Mouse (Mus musculus) limb, embryonic 10.5 days (tissue): ENCODE measurements around the gene Mycs. TPM values are rescaled to one million over a fixed set of nuclear protein-coding genes. Genes with fewer than 3 reads are reported as not detected.

Experiments used
- DNase-seq: peaks from one replicate; pipeline ENCODE4 v3.0.0-alpha.2; 2017; ENCODE audit warnings: low spot score
- H3K27ac ChIP-seq: fragments of 300-500 bp; sonication (generic); 2 replicates; pipeline ENCODE4 v1.5.1; 2016; ENCODE audit warnings: mild to moderate bottlenecking
- H3K27me3 ChIP-seq: fragments of 300-500 bp; sonication (generic); 2 replicates; pipeline ENCODE4 v1.6.1; 2016; ENCODE audit warnings: low read depth, mild to moderate bottlenecking; ENCODE audit not compliant: poor library complexity, severe bottlenecking
- H3K36me3 ChIP-seq: fragments of 300-500 bp; sonication (generic); 2 replicates; pipeline ENCODE4 v1.6.1; 2016; ENCODE audit warnings: mild to moderate bottlenecking, moderate library complexity
- H3K4me1 ChIP-seq: fragments of 300-500 bp; sonication (generic); 2 replicates; pipeline ENCODE4 v1.6.1; 2016
- H3K4me3 ChIP-seq: fragments of 300-500 bp; sonication (generic); 2 replicates; pipeline ENCODE4 v1.5.1; 2016; ENCODE audit warnings: mild to moderate bottlenecking, moderate library complexity
- H3K9me3 ChIP-seq: fragments of 300-500 bp; sonication (generic); replicated peaks from 2 replicates; pipeline ENCODE4 v1.6.1; 2016; ENCODE audit warnings: mild to moderate bottlenecking
- WGBS: fragments of 180-500 bp; shearing (Covaris S2); methylation state at CpG from one replicate; pipeline ENCODE4 v1.1.7; 2016; 5-methylcytosine and 5-hydroxymethylcytosine counted together
- polyA plus RNA-seq: library from polyadenylated mRNA; unstranded; fragments of >200 nt; fragmentation: Nextera tagmentation; extraction: Ambion mirVana; gene quantifications from 2 replicates; pipeline ENCODE4 v1.2.1, GENCODE M21; 2016

The Mycs gene
- polyA plus RNA-seq, result not detected in 2 replicates

DNA sequence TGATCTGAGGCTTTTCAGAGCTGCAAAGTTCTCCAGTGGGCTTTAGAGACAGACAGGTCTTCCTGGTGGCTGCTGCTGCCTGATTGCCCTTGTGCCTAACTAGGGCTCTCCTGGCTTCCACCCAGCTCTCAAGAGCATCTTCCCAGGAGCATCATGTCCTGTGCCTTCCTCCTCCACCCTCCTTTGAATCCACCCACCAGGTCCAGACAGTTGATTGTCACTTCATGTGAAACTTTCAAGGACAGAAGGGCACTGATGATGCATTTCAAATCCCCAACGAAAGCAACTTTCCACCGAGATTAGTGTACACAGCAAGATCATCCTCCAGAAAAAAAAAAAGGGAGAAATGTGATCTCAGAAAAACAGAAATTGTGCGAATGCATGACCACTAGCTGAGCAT is at the start of gene Mycs:
TSS of gene Mycs (minus strand) at position 101 of the 400 bp plus-strand sequence.
- H3K4me1 ChIP-seq, result no peaks in the 10 kb centered on the region
- H3K9me3 ChIP-seq, result 0 out of 2 replicates have a peak, but pooled peaks cover 2% of the 10 kb centered on the region
- WGBS, result 83% methylated on average over 3 of the region's 3 CpGs
- H3K4me3 ChIP-seq, result peak within 1 kb of the TSS; percentile 26
- H3K27ac ChIP-seq, result no peak within 1 kb of the TSS
- no peak for DNase-seq
- H3K36me3 ChIP-seq, result no peaks in the 10 kb centered on the region
- peaks cover 22% of the 10 kb centered on the region for H3K27me3 ChIP-seq

DNA sequence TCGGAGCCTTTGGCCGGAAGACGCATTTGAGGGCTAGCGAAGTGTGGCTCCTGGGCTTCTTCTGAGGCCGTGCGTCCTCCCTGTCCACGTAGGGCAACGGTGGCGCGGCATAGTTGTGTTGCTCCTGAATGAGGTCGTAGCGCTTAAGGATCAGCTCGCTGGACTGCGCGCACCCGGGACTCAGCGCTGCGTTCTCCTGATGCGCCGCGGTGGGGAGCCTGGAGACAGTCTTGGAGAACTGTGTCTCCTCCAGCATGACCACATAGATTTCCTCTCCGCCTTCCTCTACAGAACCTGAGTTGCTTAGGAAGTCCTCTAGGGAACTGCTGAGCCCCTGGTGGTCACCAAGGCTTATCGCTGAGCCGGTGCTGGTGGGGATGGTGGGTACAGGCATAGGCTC is 1.0 kb downstream of the Mycs start:
- Histone ChIP-seq H3K27me3 (peaks cover 22% of the 10 kb centered on the region), H3K36me3 (no peaks in the 10 kb centered on the region), H3K4me1 (no peaks in the 10 kb centered on the region), H3K9me3 (0 out of 2 replicates have a peak, but pooled peaks cover 2% of the 10 kb centered on the region), H3K4me3 (peak overlapping the region; percentile 26), H3K27ac (no peak overlapping the region)
- DNase-seq, result peak; percentile 28
- WGBS, result 13% methylated on average over 21 of the region's 24 CpGs

Other genes with a start within 250 kb of the Mycs start
- not detected in 2 replicates for gene Btbd35f7, start 199.8 kb upstream of the Mycs start, polyA plus RNA-seq